ENCODE assay signal across 8 mouse cellular contexts in the genomic region with DNA sequence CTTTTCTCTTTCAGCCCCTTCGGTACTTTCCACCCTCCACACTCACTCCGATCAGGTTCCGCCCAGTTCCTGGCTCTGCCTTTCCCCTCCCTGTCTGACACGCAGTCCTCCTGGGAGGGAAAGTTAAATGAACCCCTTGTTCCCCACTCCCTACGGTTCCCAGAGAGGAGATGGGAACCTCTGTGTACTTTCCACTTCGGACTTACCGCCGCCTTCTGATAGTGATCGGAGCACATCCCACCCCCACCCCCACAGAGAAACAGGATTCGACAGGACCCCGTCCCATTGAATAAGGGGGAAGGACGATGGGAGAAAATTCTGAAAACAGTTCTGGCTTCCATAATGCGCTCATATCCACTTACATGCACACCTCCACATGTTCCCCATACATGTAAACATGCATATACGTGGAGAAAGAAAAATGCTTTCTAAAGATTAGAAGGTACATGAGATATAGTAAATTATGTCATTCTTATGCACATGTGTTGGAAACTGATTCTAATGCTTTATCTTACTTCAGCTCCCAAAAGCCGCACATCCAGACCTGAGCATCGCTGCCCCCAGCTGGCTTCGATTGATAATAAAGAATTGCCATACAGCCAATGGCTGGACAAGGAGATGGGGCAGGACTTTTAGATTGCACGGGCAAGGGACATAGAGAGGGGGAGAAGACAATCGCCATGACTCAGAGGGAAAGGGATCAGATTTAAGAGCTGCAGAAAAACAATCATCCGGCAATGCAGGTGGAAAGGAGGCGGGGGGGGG. TPM values are rescaled to one million over a fixed set of nuclear protein-coding genes. Genes with fewer than 3 reads are reported as not detected.
DNase-seq lines count a peak whose midpoint lies in the region; ATAC-seq and TF ChIP-seq lines count a peak whose summit lies in the region.

No protein-coding gene starts in this region.

- ATAC-seq in kidney, postnatal 0 days (replicated peaks; ENCODE audit: low FRiP score, low read depth): peak; percentile 63
- peak; percentile 82 for ATAC-seq in intestine, embryonic 15.5 days
- 0 out of 2 replicates have a peak, but pooled peaks have one; percentile 49 for ATAC-seq in stomach, postnatal 0 days (ENCODE audit: low FRiP score, low TSS enrichment)

- no peaks in the 10 kb centered on the region for H3K9me3 ChIP-seq in kidney, postnatal 0 days (replicated peaks; ENCODE audit: low read length)
- H3K9me3 ChIP-seq in intestine, embryonic 15.5 days: no peaks in the 10 kb centered on the region
- H3K9me3 ChIP-seq in megakaryocyte, embryonic 14.5 days: no peaks in the 10 kb centered on the region
- no peaks in the 10 kb centered on the region for H3K9me3 ChIP-seq in stomach, postnatal 0 days (ENCODE audit: control insufficient read depth, low read length)

- H3K4me3 ChIP-seq in kidney, postnatal 0 days (replicated peaks; ENCODE audit: low read depth, low read length): peak overlapping the region; percentile 38
- H3K4me3 ChIP-seq in bone marrow, adult 2 months (replicated peaks; ENCODE audit: control insufficient read depth, low read depth, low read length): peak overlapping the region; percentile 4
- H3K4me3 ChIP-seq in embryonic fibroblast, embryonic 13.5 days (ENCODE audit: insufficient read depth, low read length): peak overlapping the region; percentile 34
- peak overlapping the region; percentile 35 for H3K4me3 ChIP-seq in intestine, embryonic 15.5 days (replicated peaks)
- H3K4me3 ChIP-seq in megakaryocyte, embryonic 14.5 days (replicated peaks): peak overlapping the region; percentile 77
- H3K4me3 ChIP-seq in stomach, postnatal 0 days (ENCODE audit: low read depth, low read length): peak overlapping the region; percentile 32

- H3K27ac ChIP-seq in kidney, postnatal 0 days: no peak overlapping the region
- no peak overlapping the region for H3K27ac ChIP-seq in bone marrow, adult 2 months (ENCODE audit: control insufficient read depth, insufficient read depth, low read depth, low read length, poor library complexity)
- H3K27ac ChIP-seq in embryonic fibroblast, embryonic 13.5 days (ENCODE audit: insufficient read depth, low read length): peak overlapping the region; percentile 7
- no peak overlapping the region for H3K27ac ChIP-seq in intestine, embryonic 15.5 days
- no peak overlapping the region for H3K27ac ChIP-seq in stomach, postnatal 0 days (replicated peaks)

- no peaks in the 10 kb centered on the region for H3K36me3 ChIP-seq in kidney, postnatal 0 days (ENCODE audit: insufficient read depth, low read length)
- no peaks in the 10 kb centered on the region for H3K36me3 ChIP-seq in intestine, embryonic 15.5 days
- no peaks in the 10 kb centered on the region for H3K36me3 ChIP-seq in megakaryocyte, embryonic 14.5 days (replicated peaks; ENCODE audit: low read length)
- no peaks in the 10 kb centered on the region for H3K36me3 ChIP-seq in stomach, postnatal 0 days (ENCODE audit: control insufficient read depth, insufficient read depth, low read length)

- H3K9ac ChIP-seq in kidney, postnatal 0 days (ENCODE audit: low read depth, low read length): peak overlapping the region; percentile 46; the same call in 1 of the 2 replicates
- peak overlapping the region; percentile 26 for H3K9ac ChIP-seq in intestine, embryonic 15.5 days
- H3K9ac ChIP-seq in stomach, postnatal 0 days (ENCODE audit: low read length): peak overlapping the region; percentile 23; the same call in 1 of the 2 replicates

- no peak for TF ChIP-seq EP300 in stomach, postnatal 0 days (optimal IDR thresholded peaks at IDR 0.05)

- TF ChIP-seq CTCF in kidney, postnatal 0 days (IDR thresholded peaks at IDR 0.05; ENCODE audit: low read depth): no peak
- TF ChIP-seq CTCF in bone marrow, adult 2 months (IDR thresholded peaks at IDR 0.05; ENCODE audit: control insufficient read depth, insufficient read depth, low read length): no peak
- no peak for TF ChIP-seq CTCF in embryonic fibroblast, embryonic 13.5 days (IDR thresholded peaks at IDR 0.05; ENCODE audit: borderline replicate concordance, insufficient read depth, low read length)
- no peak for TF ChIP-seq CTCF in stomach, postnatal 0 days (IDR thresholded peaks at IDR 0.05; ENCODE audit: low read depth)

- DNase-seq in kidney, postnatal 0 days (ENCODE audit: low spot score): peak; percentile 57
- DNase-seq in kidney, adult 9 months: no peak
- peak; percentile 42 for DNase-seq in stomach, postnatal 0 days (ENCODE audit: low spot score)
- no peak for DNase-seq in thymus, adult 18-20 months

- H3K27me3 ChIP-seq in kidney, postnatal 0 days (ENCODE audit: insufficient read depth, low read length): no peaks in the 10 kb centered on the region
- H3K27me3 ChIP-seq in intestine, embryonic 15.5 days (replicated peaks): no peaks in the 10 kb centered on the region
- peaks cover 40% of the 10 kb centered on the region for H3K27me3 ChIP-seq in megakaryocyte, embryonic 14.5 days (replicated peaks)
- no peaks in the 10 kb centered on the region for H3K27me3 ChIP-seq in stomach, postnatal 0 days (ENCODE audit: control insufficient read depth, insufficient read depth, low read length)

- no peaks in the 10 kb centered on the region for H3K4me1 ChIP-seq in kidney, postnatal 0 days (replicated peaks; ENCODE audit: insufficient read depth, low read length)
- no peaks in the 10 kb centered on the region; the same call in 1 of the 2 replicates for H3K4me1 ChIP-seq in bone marrow, adult 2 months (ENCODE audit: control insufficient read depth, insufficient read depth, low read length)
- no peaks in the 10 kb centered on the region for H3K4me1 ChIP-seq in embryonic fibroblast, embryonic 13.5 days (ENCODE audit: control insufficient read depth, insufficient read depth, low read length)
- 0 out of 2 replicates have a peak, but pooled peaks cover 3% of the 10 kb centered on the region for H3K4me1 ChIP-seq in intestine, embryonic 15.5 days (replicated peaks)
- peaks cover 17% of the 10 kb centered on the region for H3K4me1 ChIP-seq in megakaryocyte, embryonic 14.5 days
- no peaks in the 10 kb centered on the region for H3K4me1 ChIP-seq in stomach, postnatal 0 days (replicated peaks; ENCODE audit: control insufficient read depth, insufficient read depth)

- no peak for TF ChIP-seq POLR2A in bone marrow, adult 2 months (IDR thresholded peaks at IDR 0.05; ENCODE audit: borderline replicate concordance, control insufficient read depth, low read depth, low read length)
- TF ChIP-seq POLR2A in embryonic fibroblast, embryonic 13.5 days (IDR thresholded peaks at IDR 0.05; ENCODE audit: low read depth, low read length): peak; percentile 56

- 1% methylated on average over 18 of the region's 21 CpGs for WGBS in kidney, postnatal 0 days
- under 1% methylated on average over 20 of the region's 21 CpGs for WGBS in bone marrow, adult 2 months
- 2% methylated on average over 20 of the region's 21 CpGs for WGBS in intestine, embryonic 15.5 days
- under 1% methylated on average over 20 of the region's 21 CpGs for WGBS in stomach, postnatal 0 days

- H3K4me2 ChIP-seq in kidney, postnatal 0 days (ENCODE audit: low read length): peak overlapping the region; percentile 86
- peak overlapping the region; percentile 78 for H3K4me2 ChIP-seq in intestine, embryonic 15.5 days (replicated peaks)
- peak overlapping the region; percentile 84 for H3K4me2 ChIP-seq in stomach, postnatal 0 days (replicated peaks; ENCODE audit: low read depth)

RNA-seq across cellular contexts. Expression of gene 1700029F12Rik, which starts 26.5 kb away (rescaled TPM):
- not detected in 2 replicates for polyA plus RNA-seq in kidney, postnatal 0 days (2015; fragmentation: Nextera tagmentation; extraction: Ambion mirVana)
- polyA plus RNA-seq in bone marrow, adult 2 months (2011; ENCODE audit: insufficient read depth, insufficient read length, low replicate concordance, missing spikeins): not detected in 2 replicates
- not detected in 2 replicates for polyA plus RNA-seq in embryonic fibroblast, embryonic 13.5 days (2011; ENCODE audit: insufficient read length, low read depth, missing spikeins)
- not detected in 2 replicates for polyA plus RNA-seq in intestine, embryonic 15.5 days (2015; fragmentation: Nextera tagmentation; extraction: Ambion mirVana)
- not detected in 2 replicates for polyA plus RNA-seq in megakaryocyte, embryonic 14.5 days (2012; ENCODE audit: insufficient read depth, low replicate concordance)
- 0.08 TPM in 1 of 2 replicates, not detected in the other for polyA plus RNA-seq in stomach, postnatal 0 days (2015; fragmentation: Nextera tagmentation; extraction: Ambion mirVana)

RNA-seq across cellular contexts. Expression of gene Fam169a, which starts 59.4 kb away (rescaled TPM):
- polyA plus RNA-seq in kidney, postnatal 0 days (2015; fragmentation: Nextera tagmentation; extraction: Ambion mirVana): 1.8 TPM in 2 replicates
- polyA plus RNA-seq in bone marrow, adult 2 months (2011; ENCODE audit: insufficient read depth, insufficient read length, low replicate concordance, missing spikeins): 0.22 and 1.4 TPM in 2 replicates
- polyA plus RNA-seq in embryonic fibroblast, embryonic 13.5 days (2011; ENCODE audit: insufficient read length, low read depth, missing spikeins): not detected in 2 replicates
- 2.1 and 2.4 TPM in 2 replicates for polyA plus RNA-seq in intestine, embryonic 15.5 days (2015; fragmentation: Nextera tagmentation; extraction: Ambion mirVana)
- 0.25 TPM in 1 of 2 replicates, not detected in the other for polyA plus RNA-seq in megakaryocyte, embryonic 14.5 days (2012; ENCODE audit: insufficient read depth, low replicate concordance)
- 0.70 TPM in 2 replicates for polyA plus RNA-seq in stomach, postnatal 0 days (2015; fragmentation: Nextera tagmentation; extraction: Ambion mirVana)

Comparison
In these comparisons a context has a peak if more than half of its experiments do, and no peak if none do; other contexts are left out.
1. DNase-seq: peak in kidney, postnatal 0 days (single experiment) and stomach, postnatal 0 days (single experiment); none in kidney, adult 9 months (single experiment) and thymus, adult 18-20 months (0 of 2).
2. H3K4me3 ChIP-seq: peak in every context shown above with its lines; median percentile 77 in megakaryocyte, embryonic 14.5 days; 38 in kidney, postnatal 0 days; 35 in intestine, embryonic 15.5 days; 34 in embryonic fibroblast, embryonic 13.5 days; 32 in stomach, postnatal 0 days; 4 in bone marrow, adult 2 months.
3. Peak in every context shown above with its lines, with median percentiles within 50 percentile points of each other: ATAC-seq, H3K4me2 ChIP-seq and H3K9ac ChIP-seq.